Mouse (Mus musculus) ES-Bruce4 (cell line): ENCODE measurements around the gene Tbrg4.

Experiments
- CTCF ChIP-seq: IDR thresholded peaks from one replicate; pipeline ENCODE4 v1.8.1; 2011; ENCODE audit warnings: low read depth, low read length
- POLR2A ChIP-seq: IDR thresholded peaks from one replicate; pipeline ENCODE4 v1.8.1; 2011; ENCODE audit warnings: low read length; ENCODE audit not compliant: insufficient read depth

GRCm38 (mm10) chr11:6644566-6644965, 18.7 kb upstream of the Tbrg4 start:
- no peak for TF ChIP-seq POLR2A
- TF ChIP-seq CTCF = no peak
